Mouse (Mus musculus) left cerebral cortex, postnatal 14 days (tissue): ENCODE measurements around the gene Dmtf1. TPM values are rescaled to one million over a fixed set of nuclear protein-coding genes. Genes with fewer than 3 reads are reported as not detected.
"Not testable (repeated sequence)": the region's sequence is repeated elsewhere in the genome, so short reads cannot be mapped to it uniquely, and the experiment has no call there.

Source experiments
- DNase-seq, 2 experiments: peaks; one replicate each; pipeline ENCODE4 v3.0.0; 2021 to 2022; ENCODE audit warnings: low spot score in 2 of 2, mixed read lengths in 1 of 2
- intact Hi-C: fragments of 180-260 bp; cut with DNase I; formaldehyde crosslinking; loops from one replicate; pipeline ENCODE4 v1.15.1; 2025
- long read RNA-seq, 2 experiments: library from polyadenylated mRNA; stranded (forward); transcript quantifications; one replicate each; pipeline ENCODE4 v2.0.0; 2021
- total RNA-seq, 2 experiments: library from RNA; stranded (reverse); gene quantifications; 2 replicates each; pipeline ENCODE4 v1.2.3; 2021

Dmtf1 gene
- 10 to 100 TPM; 46.5 to 51.2 TPM for total RNA-seq
- long read RNA-seq, experiment 1, transcript Dmtf1-201 (18 exons, 3,806 nt), result major isoform, 15 of 45 reads
- long read RNA-seq, experiment 1, transcript Dmtf1-202 (17 exons, 3,498 nt), result minor isoform, 13 of 45 reads
- long read RNA-seq, experiment 1, partial matches to known transcripts, result 3 of 45 reads
- long read RNA-seq, experiment 1, other reads (novel, unspliced or antisense), result 13 of 45 reads
- long read RNA-seq, experiment 2, transcript Dmtf1-201 (18 exons, 3,806 nt), result major isoform, 12 of 32 reads
- long read RNA-seq, experiment 2, partial matches to known transcripts, result 2 of 32 reads
- long read RNA-seq, experiment 2, other reads (novel, unspliced or antisense), result 14 of 32 reads

DNA sequence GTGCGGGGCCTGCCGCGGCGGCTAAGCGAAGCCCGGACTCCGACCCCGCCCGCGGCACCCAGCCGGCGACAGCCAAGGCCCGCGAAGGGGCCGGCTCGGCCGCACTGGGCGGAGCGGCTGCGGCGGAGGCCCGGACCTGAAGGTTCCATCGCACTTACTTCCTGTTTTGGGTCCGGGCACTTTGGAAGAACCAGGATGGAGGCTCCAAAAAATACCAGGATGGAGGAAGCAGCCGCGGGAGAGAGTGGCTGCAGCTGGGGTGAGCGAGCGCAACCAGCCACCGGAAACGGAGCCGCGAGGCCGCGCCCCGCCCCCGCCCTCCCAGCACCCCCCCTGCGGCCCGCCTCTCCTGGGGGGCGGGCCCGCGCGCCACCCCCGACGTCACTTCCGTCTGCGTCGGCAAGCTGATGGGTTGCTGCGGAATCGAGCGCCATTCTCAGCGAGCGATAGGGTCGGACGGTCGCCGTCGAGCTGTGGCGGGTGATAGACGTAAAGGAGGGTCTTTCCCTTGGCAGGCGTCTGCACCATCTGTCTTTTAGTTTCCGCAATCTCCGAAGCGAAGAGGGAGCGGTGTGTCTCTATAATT is at the start of gene Dmtf1:
Gene Dmtf1 (minus strand): TSS at position 321 of the 586 bp plus-strand sequence.
- peak; percentile 88 to 95 for DNase-seq
- intact Hi-C loops, result loop anchor here (5.0 kb wide), 1 partner anchor 106 kb away; the partner anchor contains the start of gene 9330182L06Rik

DNA sequence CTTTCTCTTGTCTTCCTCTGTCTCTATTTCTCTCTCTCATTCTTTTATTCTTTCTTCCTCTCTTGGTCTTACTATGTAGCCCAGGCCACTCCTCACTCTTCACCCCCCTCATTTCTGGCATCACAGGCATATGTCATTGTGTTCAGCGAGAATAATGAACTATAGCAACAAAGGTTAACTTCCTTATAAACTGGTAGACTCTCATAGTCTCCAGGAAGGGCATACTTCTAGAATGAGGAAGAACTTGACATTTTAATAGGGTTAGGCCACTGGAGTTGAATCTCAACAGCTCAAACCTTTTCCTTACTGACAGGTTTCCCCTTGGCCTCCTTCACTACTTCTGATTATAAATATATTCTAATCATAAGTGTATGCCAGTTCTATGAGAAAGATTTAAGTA is 24.9 kb upstream of the Dmtf1 start:
- intact Hi-C loops, result no loop called here

DNA sequence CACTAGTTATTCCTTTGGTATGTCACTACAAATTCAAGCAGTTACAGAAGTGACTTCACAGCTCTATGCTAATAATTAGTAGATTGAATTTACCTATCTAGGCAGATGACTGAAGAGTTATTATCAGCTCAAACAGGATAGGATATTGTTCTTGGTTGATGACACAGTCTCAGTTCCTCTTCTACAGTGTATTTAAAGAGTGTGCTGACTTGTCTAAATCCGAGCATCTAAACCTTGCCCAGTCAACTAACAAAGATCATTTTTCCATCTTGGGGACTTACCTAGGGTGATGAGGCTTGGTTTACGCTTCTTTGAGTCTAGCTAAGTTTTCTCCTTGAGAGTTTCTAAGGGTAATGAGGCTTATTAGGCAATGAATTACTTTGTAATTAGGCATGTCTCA is 11.7 kb upstream of the Dmtf1 start:
- DNase-seq, result no peak
- intact Hi-C loops, result no loop called here

More for the DNA sequence above, 24.9 kb upstream of the Dmtf1 start:
- DNase-seq, result no peak

- DNase-seq, result peak in 1 of 2 experiments; percentile 59
- intact Hi-C loops, result loop anchor here (2.0 to 5.0 kb wide), 3 partner anchors 188 to 1463 kb away; no protein-coding TSS in a partner anchor
Measured at GRCm38 (mm10) chr5:9169328-9170005, 7.9 kb upstream of the Dmtf1 start.

GRCm38 (mm10) chr5:9166366-9166765 is 4.8 kb upstream of the Dmtf1 start:
- intact Hi-C loops, result loop anchor here (5.0 kb wide), 2 partner anchors 191 to 1466 kb away; no protein-coding TSS in a partner anchor
- no peak for DNase-seq

DNA sequence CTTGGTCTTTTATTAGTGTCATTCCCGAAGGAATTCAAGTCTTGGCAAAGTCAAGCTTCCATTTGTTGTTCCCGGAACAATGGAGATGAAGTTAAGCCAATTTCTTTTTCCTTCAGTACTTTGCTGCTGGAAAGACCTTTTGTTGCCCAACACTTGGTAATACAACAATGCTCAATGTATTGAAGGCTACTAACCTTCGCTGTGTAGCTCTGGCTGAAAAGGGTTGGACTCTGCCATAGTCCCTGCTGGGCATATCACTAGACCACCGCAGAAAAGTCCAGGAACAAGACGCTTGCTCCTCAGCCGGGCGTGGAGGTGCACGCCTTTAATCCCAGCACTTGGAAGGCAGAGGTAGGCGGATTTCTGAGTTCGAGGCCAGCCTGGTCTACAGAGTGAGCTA is 3.6 kb upstream of the Dmtf1 start:
- not testable (repeated sequence) for DNase-seq
- intact Hi-C loops, result loop anchor here (5.0 kb wide), 2 partner anchors 192 to 1467 kb away; no protein-coding TSS in a partner anchor

DNA sequence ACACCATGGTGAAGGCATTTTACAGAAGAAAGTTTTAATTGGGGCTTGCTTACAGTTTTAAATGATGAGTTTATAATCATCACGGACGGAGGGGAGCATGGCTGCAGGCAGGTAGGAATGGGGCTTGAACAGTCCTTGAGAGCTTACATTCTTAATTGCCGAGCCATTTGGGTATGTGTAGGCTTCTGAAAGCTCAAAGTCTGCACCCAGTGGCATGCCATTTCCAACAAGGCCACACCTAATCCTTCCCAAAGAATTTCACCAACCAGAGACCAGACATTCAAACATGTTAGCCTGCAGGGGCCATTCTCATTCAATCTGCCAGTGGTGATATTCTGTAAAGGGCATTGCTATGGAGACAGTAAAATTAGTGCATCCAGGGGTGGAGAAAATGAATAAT is 1.8 kb upstream of the Dmtf1 start:
- intact Hi-C loops, result loop anchor here (5.0 kb wide), 1 partner anchor 104 kb away; the partner anchor contains the start of gene 9330182L06Rik
- DNase-seq, result no peak

- DNase-seq, result no peak
- intact Hi-C loops, result loop anchor here (5.0 kb wide), 1 partner anchor 105 kb away; the partner anchor contains the start of gene 9330182L06Rik
Measured at GRCm38 (mm10) chr5:9162088-9162487, 512 bp upstream of the Dmtf1 start.

GRCm38 (mm10) chr5:9160831-9161455 is 633 bp downstream of the Dmtf1 start:
- DNase-seq, result peak in 1 of 2 experiments; percentile 40
- intact Hi-C loops, result loop anchor here (5.0 kb wide), 1 partner anchor 106 kb away; the partner anchor contains the start of gene 9330182L06Rik

GRCm38 (mm10) chr5:9157336-9157735 is 4.2 kb downstream of the Dmtf1 start:
- intact Hi-C loops, result no loop called here
- DNase-seq, result no peak

GRCm38 (mm10) chr5:9156746-9157145 is 4.8 kb downstream of the Dmtf1 start:
- DNase-seq, result no peak
- intact Hi-C loops, result no loop called here

DNA sequence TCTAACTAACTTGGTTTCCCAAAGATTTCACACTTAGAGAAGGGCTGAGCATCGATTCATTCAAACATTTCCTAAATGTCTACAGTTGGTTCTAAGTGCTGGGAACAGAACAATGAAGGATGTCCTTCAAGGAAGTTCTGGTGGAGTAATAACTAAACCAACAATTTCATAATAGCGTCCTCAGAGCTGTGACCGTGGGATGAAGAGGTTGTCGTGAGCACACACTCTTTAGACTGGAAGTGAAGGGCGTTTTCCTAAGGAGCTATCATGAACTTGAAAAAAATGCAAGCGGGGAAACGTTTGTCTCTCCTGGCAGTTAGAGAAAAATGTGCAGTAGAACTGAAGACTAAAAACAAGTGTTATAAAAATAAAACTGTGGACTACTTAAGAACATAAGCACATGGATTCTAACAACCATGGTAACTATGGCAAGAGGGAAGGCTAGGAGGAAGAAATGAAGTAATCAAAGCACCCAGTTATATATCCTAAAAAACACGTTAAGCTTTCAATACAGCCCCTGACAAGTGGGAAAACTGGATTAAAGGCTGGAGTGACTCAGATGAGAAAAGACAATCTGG is 12.2 kb downstream of the Dmtf1 start:
- intact Hi-C loops, result no loop called here
- no peak for DNase-seq

- DNase-seq, result no peak
- intact Hi-C loops, result no loop called here
Measured at GRCm38 (mm10) chr5:9142376-9142775, 19.2 kb downstream of the Dmtf1 start.

DNA sequence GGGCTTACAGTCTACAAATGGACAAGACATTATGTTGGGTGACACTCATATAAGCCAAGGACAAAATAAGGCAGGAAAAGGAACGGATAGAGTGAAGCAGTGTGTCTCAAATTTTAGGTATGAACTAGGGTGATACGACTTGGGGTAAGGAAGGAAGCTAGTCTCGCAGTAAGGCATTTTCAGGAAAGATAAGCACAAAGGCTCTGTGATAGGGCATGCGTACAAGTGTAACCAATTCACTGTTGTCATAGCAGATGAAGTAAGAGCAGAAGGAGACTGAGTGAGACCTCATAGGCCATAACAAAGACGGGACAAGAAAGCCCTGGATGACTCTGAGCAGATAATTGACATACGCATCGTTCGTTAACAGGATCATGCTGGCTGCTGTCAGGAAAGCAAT is 20.9 kb downstream of the Dmtf1 start:
- intact Hi-C loops, result no loop called here
- DNase-seq, result no peak

GRCm38 (mm10) chr5:9135588-9135987 is 26.0 kb downstream of the Dmtf1 start:
- DNase-seq, result no peak
- intact Hi-C loops, result no loop called here

GRCm38 (mm10) chr5:9131786-9132185 is 29.8 kb downstream of the Dmtf1 start:
- intact Hi-C loops, result no loop called here
- DNase-seq, result no peak

DNA sequence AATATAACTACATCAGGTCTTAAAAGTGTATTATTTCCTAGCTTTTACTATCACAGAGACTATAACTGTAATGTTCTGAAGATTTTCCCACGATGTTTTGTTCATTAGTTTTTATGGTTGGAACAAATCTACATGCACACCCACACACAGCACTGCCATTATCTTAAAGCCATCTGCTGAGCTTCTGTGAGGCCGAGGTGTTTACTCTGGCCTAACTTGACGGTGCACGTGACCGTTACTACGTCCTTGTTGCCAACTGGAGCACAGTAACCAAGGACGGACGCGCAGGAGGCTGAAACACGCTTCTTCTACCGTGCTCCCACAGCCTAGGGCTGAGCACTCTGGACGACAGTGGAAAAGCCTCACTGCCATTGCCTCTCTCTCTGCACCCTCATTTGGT is 33.0 kb downstream of the Dmtf1 start:
- DNase-seq, result peak; percentile 45 to 67
- intact Hi-C loops, result no loop called here

DNA sequence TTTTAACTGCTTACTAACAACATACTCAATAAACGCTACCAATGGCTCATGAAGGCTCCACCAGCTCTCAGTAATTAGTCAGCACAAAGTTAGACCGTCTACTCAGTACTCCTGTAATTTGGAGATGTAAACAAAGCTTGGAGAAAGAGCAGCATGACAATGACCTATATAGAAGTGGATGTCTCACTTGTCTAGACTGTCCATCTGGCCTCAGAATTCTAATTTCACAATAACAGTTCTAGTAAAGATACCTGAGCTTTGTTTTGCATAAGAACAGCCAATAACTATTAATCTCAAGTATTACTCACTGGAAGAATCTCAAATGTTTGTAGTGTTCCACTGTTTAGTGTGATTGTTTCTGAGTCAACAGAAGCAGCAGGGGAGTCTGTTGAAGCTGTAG is 37.4 kb downstream of the Dmtf1 start:
- intact Hi-C loops, result no loop called here
- DNase-seq, result no peak

DNA sequence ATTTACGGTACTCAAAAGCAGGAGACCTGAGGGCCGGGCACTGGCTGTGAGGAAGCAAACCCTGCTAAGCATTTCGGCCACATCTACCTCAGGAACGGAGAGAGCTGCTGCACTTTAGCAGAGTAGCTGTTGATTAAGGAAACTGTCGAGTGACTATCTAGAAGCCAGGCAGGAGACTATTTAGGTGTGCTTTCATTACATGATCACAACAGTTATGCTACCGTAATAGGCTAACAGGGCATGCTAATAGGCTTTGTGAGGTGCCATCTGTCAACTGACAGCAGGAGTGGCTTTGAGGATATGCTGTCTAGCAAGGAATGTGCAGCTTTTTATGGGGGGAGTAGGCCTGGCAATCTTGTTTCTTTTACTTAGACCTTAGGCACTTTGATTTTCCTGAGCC is 47.4 kb downstream of the Dmtf1 start:
- intact Hi-C loops, result no loop called here

More for the DNA sequence above, 47.4 kb downstream of the Dmtf1 start:
- no peak for DNase-seq
